Mouse (Mus musculus) thymus, adult 2 months (tissue): ENCODE results near the gene Mtif3.

Experiments
- CTCF ChIP-seq: fragments of 200-500 bp; IDR thresholded peaks from 2 replicates; pipeline ENCODE4 v1.5.1; 2012; ENCODE audit warnings: mild to moderate bottlenecking, control low read depth, low read length, moderate library complexity, borderline replicate concordance; ENCODE audit not compliant: control insufficient read depth, poor library complexity, insufficient read depth; ENCODE audit errors: extremely low read depth
- POLR2A ChIP-seq: fragments of 200-500 bp; IDR thresholded peaks from 2 replicates; pipeline ENCODE4 v1.6.1; 2012; ENCODE audit warnings: mild to moderate bottlenecking, low read length, control low read depth, moderate library complexity; ENCODE audit not compliant: control insufficient read depth, poor library complexity, insufficient read depth; ENCODE audit errors: extremely low read depth

DNA sequence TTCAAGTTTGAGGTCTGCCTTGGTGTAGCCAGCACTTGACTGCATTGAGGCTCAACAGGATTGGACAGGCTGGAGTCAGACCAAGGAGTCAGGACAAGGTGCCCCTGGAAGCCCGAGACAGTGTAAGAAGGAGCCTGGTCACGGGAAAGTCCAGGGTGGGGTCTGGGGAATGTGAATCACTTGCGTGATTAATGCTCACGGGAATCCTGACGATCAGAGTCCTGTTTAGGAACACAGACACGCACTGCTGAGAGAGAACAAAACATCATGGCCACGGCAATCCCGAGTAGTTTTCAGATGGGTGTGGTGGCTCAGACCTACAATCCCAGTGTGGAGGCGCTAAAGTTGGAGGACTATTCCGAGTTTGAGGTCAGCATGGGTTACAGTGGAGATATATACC, 47.7 kb upstream of the Mtif3 start:
- TF ChIP-seq POLR2A (no peak), CTCF (no peak)
